Mouse (Mus musculus): ENCODE measurements around the gene Mcu. TPM values are rescaled to one million over a fixed set of nuclear protein-coding genes. Genes with fewer than 3 reads are reported as not detected.

Gene Mcu
- polyA plus RNA-seq, 1 experiment from 2014 or later = 19.5 TPM

DNA sequence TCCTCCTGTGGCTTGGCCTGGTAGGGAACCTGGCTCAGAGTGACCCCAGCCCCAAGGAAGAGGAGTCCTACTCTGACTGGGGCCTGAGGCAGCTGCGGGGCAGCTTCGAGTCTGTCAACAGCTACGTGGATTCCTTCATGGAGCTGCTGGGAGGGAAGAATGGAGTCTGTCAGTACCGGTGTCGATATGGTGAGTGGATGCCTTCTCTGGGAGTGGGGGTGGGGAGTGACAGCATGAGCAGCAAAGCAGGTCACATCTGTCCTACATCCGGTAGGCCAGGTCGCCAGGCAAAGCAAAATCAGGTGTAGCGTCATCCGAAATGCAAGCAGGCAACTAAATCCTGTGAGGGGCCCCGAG, 212.7 kb downstream of the Mcu start:
- H3K9ac ChIP-seq (replicated peaks) = no peak overlapping the region
- ATAC-seq = no peak

DNA sequence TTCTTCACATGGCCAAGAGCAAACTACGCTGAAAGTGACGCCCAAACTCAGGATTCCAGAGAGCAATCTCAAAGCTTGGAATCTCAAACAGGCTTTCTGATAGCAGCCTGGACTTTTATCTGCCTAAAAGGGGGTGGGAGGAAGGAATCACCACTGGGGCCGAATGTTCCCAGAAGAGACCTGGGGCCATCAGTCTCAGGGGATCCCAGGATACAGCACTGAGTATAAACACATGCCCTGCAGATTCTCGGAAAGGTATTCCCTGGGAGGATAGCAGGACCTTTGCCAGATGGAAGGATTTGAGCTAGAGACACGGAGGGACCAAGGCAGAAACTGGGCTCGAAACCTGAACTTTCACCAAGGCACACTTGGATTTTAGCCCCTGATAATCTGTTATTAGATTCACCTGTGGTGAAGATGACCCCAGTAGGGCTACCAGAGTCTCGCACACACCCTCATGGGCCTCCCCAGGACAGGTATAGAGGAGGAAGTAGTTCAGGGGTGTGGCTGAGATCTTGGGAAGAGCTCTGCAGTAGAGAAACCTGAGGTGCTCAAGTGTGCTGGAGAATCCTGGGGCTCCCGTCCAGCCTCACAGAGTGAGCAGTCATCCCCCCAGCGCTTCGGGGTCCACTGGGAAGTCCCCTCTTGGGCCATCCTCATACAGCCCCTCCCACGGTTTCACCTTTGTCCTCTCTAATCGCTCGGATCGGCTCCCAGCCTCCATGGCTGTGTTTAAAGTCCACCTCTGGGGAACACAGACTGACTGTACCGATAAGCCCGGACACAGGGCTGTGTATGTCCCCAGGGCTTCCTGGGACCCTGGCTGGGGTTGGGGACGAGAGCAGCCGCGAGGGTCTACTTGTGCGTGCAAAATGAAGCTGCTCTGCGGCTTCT, 213.3 kb downstream of the Mcu start, which contains the start of gene Pla2g12b:
TSS of gene Pla2g12b (plus strand) at position 762 of the 894 bp plus-strand sequence.
- Histone ChIP-seq H3K9me3 (0 out of 2 replicates have a peak, but pooled peaks cover 2% of the 10 kb centered on the region), H3K27ac (no peak within 1 kb of the TSS), H3K4me3 (replicated peaks) (no peak within 1 kb of the TSS), H3K36me3 (no peaks in the 10 kb centered on the region), H3K9ac (replicated peaks) (no peak within 1 kb of the TSS), H3K27me3 (no peaks in the 10 kb centered on the region), H3K4me2 (replicated peaks) (no peak within 1 kb of the TSS), H3K4me1 (replicated peaks) (no peaks in the 10 kb centered on the region)
- WGBS = 80% methylated on average over 21 of the region's 21 CpGs
- ATAC-seq = no peak

More for the DNA sequence above, 212.7 kb downstream of the Mcu start:
- Histone ChIP-seq H3K4me1 (replicated peaks) (no peaks in the 10 kb centered on the region), H3K27me3 (no peaks in the 10 kb centered on the region), H3K27ac (no peak overlapping the region), H3K4me2 (replicated peaks) (no peak overlapping the region), H3K36me3 (no peaks in the 10 kb centered on the region), H3K9me3 (0 out of 2 replicates have a peak, but pooled peaks cover 2% of the 10 kb centered on the region), H3K4me3 (replicated peaks) (no peak overlapping the region)
- 84% methylated on average over 10 of the region's 10 CpGs for WGBS

Other genes starting within 250 kb of the Mcu start
- 1.8 TPM in 1 of 2 replicates, not detected in the other for gene Gm10273, start 221.1 kb downstream of the Mcu start, polyA plus RNA-seq (2015; fragmentation: Nextera tagmentation; extraction: Ambion mirVana)
- gene Pla2g12b, start 213.0 kb downstream of the Mcu start, polyA plus RNA-seq (2015; fragmentation: Nextera tagmentation; extraction: Ambion mirVana) = not detected in 2 replicates
- 0.16 TPM in 1 of 2 replicates, not detected in the other for gene Oit3, start 174.9 kb downstream of the Mcu start, polyA plus RNA-seq (2015; fragmentation: Nextera tagmentation; extraction: Ambion mirVana)
- gene Gm10322, start 629 bp downstream of the Mcu start, polyA plus RNA-seq (2015; fragmentation: Nextera tagmentation; extraction: Ambion mirVana) = not detected in 2 replicates
- 72.2 and 73.0 TPM in 2 replicates for gene Micu1, start 85.8 kb upstream of the Mcu start, polyA plus RNA-seq (2015; fragmentation: Nextera tagmentation; extraction: Ambion mirVana)